Mouse (Mus musculus) neural tube, embryonic 15.5 days (tissue): ENCODE results near the gene Vgll4. TPM values are rescaled to one million over a fixed set of nuclear protein-coding genes. Genes with fewer than 3 reads are reported as not detected.
"Not testable (repeated sequence)": the region's sequence is repeated elsewhere in the genome, so short reads cannot be mapped to it uniquely, and the experiment has no call there.

Experiments
- ATAC-seq: fragments of 200-750 bp; cut with Nextera tagmentation; 2 replicates; pipeline ENCODE4 v1.8.0; 2017; ENCODE audit warnings: mild to moderate bottlenecking, moderate TSS enrichment, moderate library complexity; ENCODE audit not compliant: low FRiP score
- H3K27ac ChIP-seq: fragments of 300-500 bp; sonication (generic); replicated peaks from 2 replicates; pipeline ENCODE4 v1.5.1; 2015; ENCODE audit warnings: mild to moderate bottlenecking, inconsistent platforms
- H3K27me3 ChIP-seq: fragments of 300-500 bp; sonication (generic); replicated peaks from 2 replicates; pipeline ENCODE4 v1.6.1; 2015; ENCODE audit warnings: inconsistent platforms
- H3K36me3 ChIP-seq: fragments of 300-500 bp; sonication (generic); 2 replicates; pipeline ENCODE4 v1.6.1; 2015; ENCODE audit warnings: inconsistent platforms
- H3K4me1 ChIP-seq: fragments of 300-500 bp; sonication (generic); 2 replicates; pipeline ENCODE4 v1.6.1; 2015; ENCODE audit warnings: inconsistent platforms
- H3K4me2 ChIP-seq: fragments of 300-500 bp; sonication (generic); 2 replicates; pipeline ENCODE4 v1.6.1; 2015; ENCODE audit warnings: inconsistent platforms, mild to moderate bottlenecking, moderate library complexity
- H3K4me3 ChIP-seq: fragments of 300-500 bp; sonication (generic); replicated peaks from 2 replicates; pipeline ENCODE4 v1.5.1; 2015; ENCODE audit warnings: mild to moderate bottlenecking, inconsistent platforms
- H3K9ac ChIP-seq: fragments of 300-500 bp; sonication (generic); replicated peaks from 2 replicates; pipeline ENCODE4 v1.6.1; 2015; ENCODE audit warnings: mild to moderate bottlenecking, inconsistent platforms
- H3K9me3 ChIP-seq: fragments of 300-500 bp; sonication (generic); replicated peaks from 2 replicates; pipeline ENCODE4 v1.6.1; 2016; ENCODE audit warnings: inconsistent platforms
- WGBS: fragments of 180-500 bp; shearing (Covaris S2); methylation state at CpG from one replicate; pipeline ENCODE4 v1.1.7; 2015; ENCODE audit warnings: mixed read lengths; 5-methylcytosine and 5-hydroxymethylcytosine counted together
- polyA plus RNA-seq: library from polyadenylated mRNA; unstranded; fragments of >200 nt; fragmentation: Nextera tagmentation; extraction: Ambion mirVana; gene quantifications from 2 replicates; pipeline ENCODE4 v1.2.1, GENCODE M21; 2015

Gene Vgll4
- polyA plus RNA-seq, 1 experiment from 2014 or later, result 51.4 TPM

DNA sequence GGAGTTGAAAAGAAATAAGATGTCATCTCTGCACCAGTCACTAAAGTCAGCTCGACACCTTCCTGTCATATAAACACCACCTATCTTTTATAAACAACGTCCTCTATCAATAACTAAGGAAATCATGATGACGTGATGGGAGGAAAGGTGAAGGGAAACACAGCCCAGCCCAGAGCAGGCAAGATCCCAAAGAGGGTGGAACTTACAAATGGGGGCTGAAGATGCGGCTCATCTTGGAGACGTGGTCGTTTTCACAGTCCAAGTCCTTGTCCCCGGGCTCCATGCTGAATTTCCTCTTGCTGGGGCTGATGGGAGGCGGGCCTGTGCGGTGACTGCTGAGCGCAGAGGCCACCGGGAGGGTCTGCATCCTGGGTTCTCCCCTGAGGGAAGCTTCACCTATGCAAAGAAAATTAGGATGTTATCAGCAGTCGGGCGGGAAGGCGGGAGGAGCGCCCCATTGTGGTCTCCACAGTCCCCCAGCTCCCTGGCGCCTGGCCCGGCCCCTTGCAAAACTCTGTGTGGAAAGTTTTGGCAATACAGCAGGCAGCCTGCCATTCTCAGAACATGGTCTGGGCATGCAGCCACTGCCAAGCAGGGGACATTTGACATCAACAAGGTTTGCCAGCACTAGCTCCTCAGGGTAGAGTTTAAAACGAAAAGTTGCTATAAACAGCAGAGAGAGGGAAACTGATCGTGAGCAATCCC is 79.2 kb downstream of the Vgll4 start:
- H3K27me3 ChIP-seq, result no peaks in the 10 kb centered on the region
- 0 out of 2 replicates have a peak, but pooled peaks have one; percentile 18 for ATAC-seq
- H3K4me2 ChIP-seq, result peak overlapping the region; percentile 30
- peak overlapping the region; percentile 80 for H3K27ac ChIP-seq
- no peaks in the 10 kb centered on the region for H3K9me3 ChIP-seq
- peaks cover 80% of the 10 kb centered on the region for H3K4me1 ChIP-seq
- H3K4me3 ChIP-seq, result no peak overlapping the region
- no peak overlapping the region for H3K9ac ChIP-seq
- H3K36me3 ChIP-seq, result no peaks in the 10 kb centered on the region
- WGBS, result 46% methylated on average over 19 of the region's 19 CpGs

DNA sequence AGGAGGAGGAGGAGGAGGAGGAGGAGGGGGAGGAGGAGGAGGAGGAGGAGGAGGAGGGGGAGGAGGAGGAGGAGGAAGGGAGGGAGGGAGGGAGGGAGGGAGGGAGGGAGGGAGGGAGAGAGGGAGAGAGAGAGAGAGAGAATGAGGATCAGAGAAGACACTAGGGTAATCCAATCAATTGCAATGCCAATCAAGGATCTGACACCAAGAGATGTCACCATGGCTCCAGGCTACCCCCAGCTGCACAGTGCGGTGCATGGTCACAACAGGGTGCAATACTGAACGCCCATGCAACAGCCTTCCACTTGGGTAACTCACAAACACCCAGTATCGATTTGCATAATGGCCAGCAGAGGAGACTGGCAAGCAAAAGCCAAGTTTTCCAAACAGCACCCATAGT is 79.8 kb downstream of the Vgll4 start:
- not testable (repeated sequence) for ATAC-seq, H3K36me3 ChIP-seq, H3K9ac ChIP-seq, H3K4me3 ChIP-seq, H3K27me3 ChIP-seq, H3K9me3 ChIP-seq
- 33% methylated on average over 3 of the region's 3 CpGs for WGBS
- Histone ChIP-seq H3K4me1 (peaks cover 80% of the 10 kb centered on the region), H3K4me2 (peak overlapping the region; percentile 30; the same call in 1 of the 2 replicates), H3K27ac (peak overlapping the region; percentile 80; the same call in 1 of the 2 replicates)

DNA sequence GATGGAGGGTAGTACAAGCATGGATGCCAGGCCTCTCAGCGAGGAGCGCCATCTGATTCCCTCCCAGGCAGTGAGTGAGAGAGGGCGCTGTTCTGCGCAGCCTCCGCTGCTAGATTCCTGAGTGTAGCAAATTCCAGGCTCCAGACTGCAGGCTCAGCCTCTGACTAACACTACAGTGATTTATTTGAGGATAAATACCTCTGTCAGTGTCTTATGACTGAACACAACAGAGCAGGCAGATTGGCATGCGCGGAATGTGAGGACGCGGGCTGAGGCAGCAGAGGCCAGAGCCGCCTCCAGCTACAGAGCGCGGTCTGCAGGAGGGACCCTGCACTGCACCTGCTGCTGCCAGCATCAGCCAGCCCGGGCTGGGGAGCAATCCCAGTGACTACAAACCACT is 80.9 kb downstream of the Vgll4 start:
- H3K4me1 ChIP-seq, result peaks cover 85% of the 10 kb centered on the region
- 6% methylated on average over 13 of the region's 13 CpGs for WGBS
- H3K4me3 ChIP-seq, result no peak overlapping the region
- peak overlapping the region; percentile 76 for H3K27ac ChIP-seq
- ATAC-seq, result peak; percentile 28
- no peaks in the 10 kb centered on the region for H3K36me3 ChIP-seq
- no peak overlapping the region for H3K9ac ChIP-seq
- H3K9me3 ChIP-seq, result no peaks in the 10 kb centered on the region
- no peaks in the 10 kb centered on the region for H3K27me3 ChIP-seq
- H3K4me2 ChIP-seq, result peak overlapping the region; percentile 33

DNA sequence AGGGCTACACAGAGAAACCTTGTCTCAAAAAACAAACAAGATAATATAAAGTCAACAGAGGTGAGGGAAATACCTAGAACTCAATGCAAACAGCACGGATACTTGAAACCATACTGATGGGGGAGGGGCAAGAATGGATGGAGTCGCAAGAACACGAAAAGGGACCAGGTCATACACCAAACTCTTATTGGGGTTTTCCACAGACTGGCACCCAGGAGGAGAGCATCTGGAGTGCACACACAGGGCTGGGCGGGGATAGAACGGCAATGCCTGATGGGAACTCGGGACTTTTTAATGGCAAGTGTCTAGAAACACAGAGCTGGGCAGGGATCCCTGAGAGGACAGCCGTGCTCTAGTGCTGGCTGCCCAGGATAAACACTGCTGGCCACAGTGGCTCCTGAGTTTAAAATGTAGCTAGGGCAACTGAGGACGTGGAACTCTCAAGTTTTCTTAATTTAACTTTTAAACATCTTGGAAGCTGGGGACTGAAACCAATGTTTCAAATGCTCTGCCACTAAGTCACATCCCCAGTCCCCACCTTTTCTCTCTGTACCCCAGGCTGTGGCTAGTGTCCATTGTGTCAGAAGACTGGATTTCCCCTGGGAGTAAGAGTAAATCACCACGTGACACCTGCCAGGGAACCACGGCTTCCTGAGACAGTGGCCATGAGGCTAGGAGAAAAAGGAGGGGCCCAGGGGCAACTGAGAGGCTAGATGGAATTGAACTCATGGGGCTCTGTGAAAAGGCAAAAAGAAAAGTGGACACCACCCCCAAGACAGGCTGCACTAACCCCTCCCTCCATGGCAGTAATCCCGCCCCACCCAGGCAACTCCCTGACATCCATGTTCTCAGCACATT is 83.1 kb downstream of the Vgll4 start:
- no peak for ATAC-seq
- 0 out of 2 replicates have a peak overlapping the region, but pooled peaks have one; percentile 33 for H3K27ac ChIP-seq
- H3K4me1 ChIP-seq, result peaks cover 85% of the 10 kb centered on the region
- H3K4me2 ChIP-seq, result no peak overlapping the region
- WGBS, result 61% methylated on average over 11 of the region's 11 CpGs
- no peak overlapping the region for H3K9ac ChIP-seq
- H3K36me3 ChIP-seq, result no peaks in the 10 kb centered on the region
- no peaks in the 10 kb centered on the region for H3K27me3 ChIP-seq
- H3K4me3 ChIP-seq, result no peak overlapping the region
- no peaks in the 10 kb centered on the region for H3K9me3 ChIP-seq

DNA sequence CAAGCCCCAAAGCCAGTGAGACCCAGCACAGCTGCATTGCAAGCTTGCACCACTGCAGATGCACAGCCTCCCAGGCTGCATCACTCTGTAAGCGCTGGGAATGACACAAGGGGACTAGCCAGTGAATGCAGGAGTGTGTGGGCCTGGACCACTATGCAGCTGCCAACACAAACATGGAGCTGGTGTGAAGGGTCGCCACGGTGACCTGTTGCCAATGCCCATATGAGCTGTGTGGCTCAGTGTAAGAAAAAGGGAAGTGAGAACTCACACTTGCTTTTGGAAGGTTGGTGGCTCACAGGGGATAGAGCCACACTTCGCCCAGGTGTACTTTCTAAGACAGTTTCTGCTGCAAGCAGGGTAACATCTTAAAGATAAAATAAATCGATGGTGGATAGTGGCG is 83.8 kb downstream of the Vgll4 start:
- no peak overlapping the region for H3K9ac ChIP-seq
- H3K4me2 ChIP-seq, result no peak overlapping the region
- no peaks in the 10 kb centered on the region for H3K9me3 ChIP-seq
- no peaks in the 10 kb centered on the region for H3K36me3 ChIP-seq
- H3K27ac ChIP-seq, result no peak overlapping the region
- no peak for ATAC-seq
- peaks cover 83% of the 10 kb centered on the region for H3K4me1 ChIP-seq
- no peak overlapping the region for H3K4me3 ChIP-seq
- no peaks in the 10 kb centered on the region for H3K27me3 ChIP-seq
- WGBS, result 86% methylated on average over 6 of the region's 6 CpGs

DNA sequence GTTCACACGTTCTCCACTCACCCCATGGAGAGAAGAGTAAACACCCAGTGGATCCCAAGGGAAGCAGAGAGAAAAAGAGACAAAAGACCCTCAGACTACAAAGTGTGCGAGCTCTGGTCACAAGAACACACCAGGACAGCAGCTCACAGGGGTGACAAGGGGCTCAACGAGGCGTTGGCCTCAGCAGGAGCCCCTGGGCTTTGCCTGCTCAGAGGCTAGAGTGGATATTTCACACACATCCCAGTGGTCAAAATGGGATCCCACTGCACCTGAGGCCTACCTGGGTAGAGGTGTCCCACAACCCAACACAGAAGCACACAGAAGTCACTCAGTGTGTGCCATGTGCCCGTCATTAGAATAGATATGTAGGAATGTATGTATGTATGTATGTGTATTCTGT is 84.7 kb downstream of the Vgll4 start:
- Histone ChIP-seq H3K4me2 (no peak overlapping the region), H3K4me3 (no peak overlapping the region), H3K9me3 (no peaks in the 10 kb centered on the region), H3K36me3 (no peaks in the 10 kb centered on the region), H3K4me1 (peaks cover 82% of the 10 kb centered on the region), H3K27ac (0 out of 2 replicates have a peak overlapping the region, but pooled peaks have one; percentile 89), H3K9ac (no peak overlapping the region), H3K27me3 (no peaks in the 10 kb centered on the region)
- no peak for ATAC-seq
- WGBS, result 87% methylated on average over 5 of the region's 5 CpGs

DNA sequence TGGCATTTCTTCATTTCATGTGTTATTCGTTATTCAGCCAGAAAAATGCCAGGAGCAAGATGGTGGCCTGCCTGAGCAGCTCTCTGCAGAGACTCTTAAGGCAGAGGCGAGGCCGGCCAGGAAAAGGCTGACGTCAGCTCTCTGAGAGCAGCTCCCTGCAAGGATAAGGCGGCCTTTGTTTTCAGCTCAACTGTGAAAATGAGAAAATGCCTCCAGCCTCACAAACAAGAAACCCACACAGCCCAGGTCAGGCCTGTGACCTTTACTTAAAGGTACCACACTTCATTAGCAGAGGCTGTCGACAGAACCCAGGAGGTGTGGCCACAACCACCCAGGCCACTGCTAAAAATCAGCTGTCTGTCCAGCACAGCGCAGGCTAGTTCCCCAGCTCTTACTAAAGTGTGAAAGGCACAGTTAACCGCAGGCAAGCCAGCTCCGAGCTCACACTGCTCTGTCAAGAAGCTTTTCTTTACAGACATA is 86.5 kb downstream of the Vgll4 start:
- Histone ChIP-seq H3K4me3 (no peak overlapping the region), H3K36me3 (no peaks in the 10 kb centered on the region), H3K27ac (peak overlapping the region; percentile 89), H3K9ac (peak overlapping the region; percentile 41), H3K4me2 (peak overlapping the region; percentile 15), H3K27me3 (no peaks in the 10 kb centered on the region), H3K9me3 (no peaks in the 10 kb centered on the region), H3K4me1 (peaks cover 88% of the 10 kb centered on the region)
- 1% methylated on average over 9 of the region's 9 CpGs for WGBS
- peak; percentile 86 for ATAC-seq

DNA sequence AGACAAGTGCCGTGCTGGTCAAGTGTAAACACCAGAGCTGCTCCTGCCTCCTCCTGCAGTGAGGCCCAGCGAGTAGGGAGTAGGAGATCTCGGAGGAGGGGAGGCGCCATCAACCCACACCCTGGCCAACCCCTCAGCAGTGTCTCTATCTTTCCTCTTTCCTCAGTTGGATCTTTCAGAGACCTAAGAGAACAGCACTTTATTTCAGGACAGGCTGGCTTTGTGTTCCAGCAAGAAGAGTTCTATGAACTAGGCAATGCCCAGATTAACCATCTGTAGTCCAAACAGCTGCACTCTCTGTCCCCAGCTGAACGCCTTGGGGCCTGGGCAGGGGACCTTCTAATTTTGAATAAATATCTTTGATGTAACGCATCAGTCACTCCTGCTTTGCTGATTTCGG is 87.1 kb downstream of the Vgll4 start:
- H3K9me3 ChIP-seq, result no peaks in the 10 kb centered on the region
- H3K27ac ChIP-seq, result peak overlapping the region; percentile 89
- peaks cover 86% of the 10 kb centered on the region for H3K4me1 ChIP-seq
- H3K4me2 ChIP-seq, result peak overlapping the region; percentile 10; the same call in 1 of the 2 replicates
- H3K36me3 ChIP-seq, result no peaks in the 10 kb centered on the region
- no peak overlapping the region for H3K4me3 ChIP-seq
- 18% methylated on average over 7 of the region's 7 CpGs for WGBS
- H3K27me3 ChIP-seq, result no peaks in the 10 kb centered on the region
- ATAC-seq, result peak; percentile 45
- no peak overlapping the region for H3K9ac ChIP-seq

DNA sequence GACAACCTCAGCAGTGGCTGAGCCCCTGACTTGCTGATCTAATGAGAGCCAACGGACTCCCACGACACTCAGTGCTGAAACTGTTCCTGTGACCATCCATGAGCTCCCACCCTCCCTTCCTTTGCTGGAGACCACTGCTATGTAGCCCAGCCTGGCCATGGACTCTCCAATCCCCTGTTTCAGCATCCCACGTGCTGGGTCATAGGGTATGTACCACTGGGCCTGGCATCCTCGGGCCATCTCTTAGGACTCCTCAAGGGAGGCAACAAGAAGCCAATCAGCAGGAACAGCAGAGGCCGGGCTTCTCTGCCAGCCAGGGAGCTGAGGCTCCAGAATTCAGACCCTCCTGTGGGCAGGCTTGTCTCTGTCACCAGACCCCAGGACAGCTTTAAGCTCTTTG is 87.6 kb downstream of the Vgll4 start:
- H3K9me3 ChIP-seq, result no peaks in the 10 kb centered on the region
- no peak overlapping the region for H3K9ac ChIP-seq
- no peaks in the 10 kb centered on the region for H3K36me3 ChIP-seq
- no peaks in the 10 kb centered on the region for H3K27me3 ChIP-seq
- 0 out of 2 replicates have a peak overlapping the region, but pooled peaks have one; percentile 10 for H3K4me2 ChIP-seq
- peak overlapping the region; percentile 89 for H3K27ac ChIP-seq
- 44% methylated on average over 5 of the region's 5 CpGs for WGBS
- peaks cover 86% of the 10 kb centered on the region for H3K4me1 ChIP-seq
- H3K4me3 ChIP-seq, result no peak overlapping the region
- ATAC-seq, result no peak

DNA sequence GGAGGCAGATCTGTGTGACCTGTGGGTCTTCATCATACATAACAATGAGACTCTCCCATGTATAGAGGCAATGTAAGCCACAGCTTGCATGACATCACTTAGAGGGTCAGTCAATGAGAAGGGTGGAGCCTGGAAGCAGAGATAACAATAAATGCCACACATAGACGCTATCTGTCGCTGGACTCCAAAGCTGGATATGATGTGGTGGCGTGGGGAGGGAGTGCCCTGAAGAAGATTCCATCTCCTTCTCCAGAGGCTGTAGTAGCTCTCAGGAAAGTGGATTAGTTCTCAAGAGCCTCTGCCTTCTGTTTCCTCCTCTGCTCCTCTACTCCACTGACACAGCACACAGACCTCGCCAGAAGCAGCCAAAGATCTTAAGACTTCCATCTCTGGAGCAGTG is 89.0 kb downstream of the Vgll4 start:
- Histone ChIP-seq H3K27ac (peak overlapping the region; percentile 89), H3K4me2 (no peak overlapping the region), H3K36me3 (no peaks in the 10 kb centered on the region), H3K4me3 (no peak overlapping the region), H3K9me3 (no peaks in the 10 kb centered on the region), H3K27me3 (no peaks in the 10 kb centered on the region), H3K4me1 (peaks cover 87% of the 10 kb centered on the region), H3K9ac (no peak overlapping the region)
- no peak for ATAC-seq
- WGBS, result 84% methylated on average over 4 of the region's 4 CpGs

DNA sequence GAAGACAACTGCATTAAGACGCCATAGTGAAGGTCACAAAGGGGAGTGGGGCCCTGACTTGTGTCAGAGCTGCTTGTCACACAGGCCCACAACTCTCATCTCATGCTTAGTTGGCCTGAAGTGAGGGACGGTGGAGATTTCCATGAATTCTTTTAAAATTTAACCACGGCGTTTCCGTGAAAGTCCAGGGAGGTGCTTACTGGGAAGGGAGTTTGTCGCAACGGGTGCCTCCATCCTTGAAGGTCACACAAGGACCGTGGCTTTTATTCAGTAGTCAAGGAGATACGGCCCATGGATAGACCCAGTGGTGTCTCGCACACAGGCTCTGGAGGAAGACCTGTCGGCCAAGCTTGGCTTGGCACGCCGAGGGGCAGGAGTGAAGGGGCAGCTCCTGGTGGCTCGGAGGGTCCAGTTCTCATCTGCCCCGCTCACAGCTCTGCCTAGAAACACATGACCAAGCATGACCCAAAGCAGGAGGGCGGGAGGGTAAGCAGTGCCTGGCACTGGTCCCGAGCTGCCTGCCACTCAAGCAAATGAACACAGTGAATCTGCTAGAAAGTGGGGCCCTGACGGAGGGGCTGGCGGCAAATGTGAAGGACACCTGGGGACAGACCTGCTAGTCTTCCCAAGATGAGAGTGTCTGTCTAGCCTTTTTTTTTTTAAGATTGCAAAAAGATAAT is 90.8 kb downstream of the Vgll4 start:
- Histone ChIP-seq H3K9ac (no peak overlapping the region), H3K27ac (no peak overlapping the region), H3K4me3 (no peak overlapping the region), H3K4me1 (peaks cover 93% of the 10 kb centered on the region), H3K9me3 (no peaks in the 10 kb centered on the region), H3K4me2 (no peak overlapping the region), H3K27me3 (no peaks in the 10 kb centered on the region), H3K36me3 (no peaks in the 10 kb centered on the region)
- ATAC-seq, result no peak
- 77% methylated on average over 19 of the region's 19 CpGs for WGBS
